Mouse (Mus musculus) kidney, postnatal 36 days (tissue): ENCODE results near the gene Rrnad1.

Experiments
- DNase-seq, 2 experiments: peaks; one replicate each; pipeline ENCODE4 v3.0.0; 2021 to 2022; ENCODE audit warnings: mixed read lengths in 2 of 2

Rrnad1 gene

DNA sequence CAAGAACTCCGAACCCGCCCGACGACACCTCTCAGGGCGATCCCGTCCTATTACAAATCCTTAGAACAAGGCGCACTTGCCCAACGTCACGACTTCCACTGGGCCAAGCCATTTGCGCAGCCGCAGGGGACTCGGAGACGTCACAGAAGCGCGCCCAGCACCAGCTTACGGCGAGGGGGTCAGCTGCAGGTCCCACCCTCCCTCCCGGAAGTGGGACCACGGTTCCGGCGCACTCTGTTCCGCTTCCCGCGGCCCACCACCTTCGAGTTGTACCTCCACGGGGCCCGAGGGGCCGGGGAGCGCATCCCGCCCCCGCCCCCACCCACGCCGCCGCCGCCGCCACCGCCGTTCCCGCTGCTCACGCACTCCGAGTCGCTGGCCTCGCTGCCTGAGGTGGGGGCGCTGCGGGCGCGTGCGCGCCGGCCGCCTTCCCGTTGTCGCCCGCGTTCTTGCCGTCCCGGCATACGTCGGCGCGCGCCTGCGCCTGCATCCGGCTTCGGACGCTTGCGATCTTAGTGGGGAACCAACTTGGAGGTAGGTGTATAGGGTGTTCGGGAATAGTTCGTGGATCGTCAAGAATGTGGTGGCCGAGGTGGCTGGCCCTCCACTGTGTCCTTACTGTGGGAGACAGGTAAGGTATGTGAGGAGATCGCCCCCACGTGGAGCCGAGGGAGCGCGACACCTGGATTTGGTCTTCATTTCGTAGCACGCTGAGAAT, at the start of gene Rrnad1, which contains the start of gene Isg20l2:
Gene Rrnad1, minus strand, starts transcription at position 640 of the 718 bp plus-strand sequence.
Gene Isg20l2, plus strand, starts transcription at position 237 of the 718 bp plus-strand sequence.
- DNase-seq = peak; percentile 98

DNA sequence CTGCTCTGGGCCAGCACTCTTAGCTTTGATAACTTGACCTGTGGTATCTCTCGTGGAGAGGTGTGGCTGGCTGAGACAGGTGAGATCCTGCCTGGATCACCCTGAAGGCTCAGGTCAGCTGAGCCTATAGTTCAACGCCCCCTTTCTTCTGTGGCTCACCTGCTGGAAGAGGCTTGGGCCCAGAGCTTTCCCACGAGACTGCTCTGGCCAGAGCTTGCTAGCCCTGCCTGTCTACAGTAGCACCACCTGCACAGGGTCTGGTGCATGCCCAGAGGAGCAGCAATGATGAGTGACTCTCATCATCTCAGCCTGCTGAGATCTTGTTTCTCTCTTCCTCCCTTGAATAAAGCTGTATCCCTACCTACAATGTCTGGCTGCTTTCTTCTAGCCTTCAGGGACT, 49.6 kb upstream of the Rrnad1 start:
- no peak for DNase-seq

- DNase-seq = no peak
These were observed 49.0 kb upstream of the Rrnad1 start for GRCm38 (mm10) chr3:87979493-87979892.

DNA sequence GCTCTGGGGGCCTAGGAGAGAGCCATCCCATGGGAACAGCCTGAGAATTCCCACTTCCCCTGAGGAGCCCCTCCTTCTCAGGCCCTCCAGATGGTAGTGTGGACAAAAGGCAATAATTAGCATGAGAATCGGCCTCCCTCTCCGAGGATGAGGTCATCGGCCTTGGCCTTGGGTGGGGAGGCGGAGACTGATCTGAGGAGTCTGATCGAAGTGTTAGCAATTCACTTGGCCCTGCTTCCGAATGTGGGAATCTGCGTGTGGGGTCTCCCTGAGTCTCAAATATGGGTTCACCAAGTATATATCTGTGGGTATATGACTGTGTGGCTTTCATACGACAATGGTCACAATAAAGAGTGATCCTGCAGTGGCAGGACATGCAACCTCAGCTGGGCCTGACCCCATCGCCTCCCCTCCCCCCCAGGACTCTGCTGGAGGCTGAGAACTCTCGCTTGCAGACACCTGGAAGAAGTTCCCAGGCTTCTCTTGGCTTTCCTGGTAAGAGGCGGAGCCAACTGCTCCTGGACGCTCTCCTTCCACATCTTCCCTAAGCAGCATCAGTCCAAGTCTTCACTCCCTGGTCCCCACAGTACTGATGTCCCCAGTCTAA, 44.0 kb upstream of the Rrnad1 start:
- no peak for DNase-seq

GRCm38 (mm10) chr3:87973593-87974380, 43.3 kb upstream of the Rrnad1 start:
- no peak for DNase-seq

DNA sequence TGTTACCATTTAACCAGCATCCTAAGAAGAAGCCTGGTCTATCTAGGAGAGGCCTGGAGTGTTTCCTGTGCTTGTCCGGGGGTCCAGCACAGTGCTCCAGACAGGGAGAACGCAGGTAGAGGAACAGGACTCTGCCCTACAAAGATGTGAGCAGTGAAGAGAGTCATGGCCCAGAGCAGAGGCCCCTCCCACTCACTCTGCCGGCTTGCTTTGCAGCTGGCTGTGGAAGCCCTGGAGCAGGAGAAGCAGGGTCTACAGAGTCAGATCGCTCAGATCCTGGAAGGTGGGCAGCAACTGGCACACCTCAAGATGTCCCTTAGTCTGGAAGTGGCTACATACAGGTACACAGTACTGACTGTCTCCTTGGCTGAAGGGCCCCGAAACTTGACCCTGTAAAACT, 42.3 kb upstream of the Rrnad1 start:
- no peak for DNase-seq

- no peak for DNase-seq
These were observed 41.7 kb upstream of the Rrnad1 start for GRCm38 (mm10) chr3:87972203-87972664.

DNA sequence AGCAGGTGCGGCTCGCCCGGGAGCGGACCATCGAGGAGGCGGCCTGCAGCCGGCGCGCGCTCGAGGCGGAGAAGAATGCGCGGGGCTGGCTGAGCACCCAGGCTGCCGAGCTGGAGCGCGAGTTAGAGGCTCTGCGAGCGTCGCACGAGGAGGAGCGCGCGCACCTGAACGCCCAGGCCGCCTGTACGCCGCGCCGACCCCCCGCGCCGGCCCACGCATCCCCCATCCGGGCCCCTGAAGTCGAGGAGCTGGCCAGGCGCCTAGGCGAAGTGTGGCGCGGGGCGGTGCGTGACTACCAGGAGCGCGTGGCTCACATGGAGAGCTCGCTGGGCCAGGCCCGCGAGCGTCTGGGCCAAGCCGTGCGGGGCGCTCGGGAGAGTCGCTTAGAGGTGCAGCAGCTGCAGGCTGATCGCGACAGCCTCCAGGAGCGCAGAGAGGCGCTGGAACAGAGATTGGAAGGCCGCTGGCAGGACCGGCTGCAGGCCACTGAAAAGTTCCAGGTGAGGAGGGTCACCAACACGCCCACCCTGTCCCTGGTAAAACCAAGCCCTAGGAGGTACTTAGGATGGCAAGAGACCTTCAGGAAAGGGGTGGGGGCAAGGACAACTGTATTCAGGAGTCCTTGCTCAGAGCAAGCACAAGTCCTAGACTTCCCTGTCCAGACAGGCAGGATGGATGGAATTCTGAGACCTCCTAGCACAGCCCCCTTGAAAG, 41.1 kb upstream of the Rrnad1 start:
- peak in 1 of 2 experiments; percentile 25 for DNase-seq

GRCm38 (mm10) chr3:87970939-87971488, 40.5 kb upstream of the Rrnad1 start, which contains the start of gene Nes:
Gene Nes (plus strand): TSS chr3:87971078.
- DNase-seq = peak; percentile 70 to 77

DNA sequence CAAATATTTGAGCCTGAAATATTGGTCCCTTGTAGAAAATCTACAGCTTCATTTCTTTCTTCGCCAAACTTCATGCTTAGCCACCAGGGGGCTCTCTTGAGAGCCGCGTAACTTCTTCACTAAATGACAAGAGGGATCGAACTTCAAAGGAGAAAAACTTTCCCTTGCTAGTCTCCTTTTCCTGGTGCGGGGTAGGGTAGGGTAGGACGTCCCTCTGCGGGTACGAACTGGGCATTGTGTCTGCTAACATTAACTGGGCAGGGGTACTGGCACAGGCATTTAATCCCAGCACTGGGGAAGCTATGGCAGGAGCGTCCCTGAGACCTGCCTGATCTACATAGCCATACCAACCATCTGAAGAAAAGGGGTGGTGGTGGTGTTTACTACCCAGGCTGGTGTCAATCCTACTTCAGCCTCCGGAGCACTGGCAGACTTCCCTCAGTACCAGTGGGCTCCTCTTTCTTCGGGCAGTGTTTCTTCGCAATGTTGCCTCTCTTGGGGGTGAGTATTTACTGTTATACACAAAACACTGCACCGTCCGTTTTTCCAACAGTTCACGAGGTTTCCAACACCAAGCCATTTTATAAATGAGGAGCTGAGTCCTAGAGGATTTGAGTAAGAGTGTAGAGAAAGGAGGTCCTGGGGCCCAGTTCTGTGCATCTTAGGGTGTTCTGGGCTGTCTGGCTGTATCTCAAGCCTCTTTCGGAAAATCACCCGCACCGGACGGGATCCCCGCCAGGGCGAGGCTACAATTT, 39.8 kb upstream of the Rrnad1 start:
- DNase-seq = peak; percentile 47 to 78

GRCm38 (mm10) chr3:87960586-87961191, 30.2 kb upstream of the Rrnad1 start:
- peak; percentile 92 to 94 for DNase-seq

GRCm38 (mm10) chr3:87960191-87960585, 29.7 kb upstream of the Rrnad1 start:
- DNase-seq = no peak

DNA sequence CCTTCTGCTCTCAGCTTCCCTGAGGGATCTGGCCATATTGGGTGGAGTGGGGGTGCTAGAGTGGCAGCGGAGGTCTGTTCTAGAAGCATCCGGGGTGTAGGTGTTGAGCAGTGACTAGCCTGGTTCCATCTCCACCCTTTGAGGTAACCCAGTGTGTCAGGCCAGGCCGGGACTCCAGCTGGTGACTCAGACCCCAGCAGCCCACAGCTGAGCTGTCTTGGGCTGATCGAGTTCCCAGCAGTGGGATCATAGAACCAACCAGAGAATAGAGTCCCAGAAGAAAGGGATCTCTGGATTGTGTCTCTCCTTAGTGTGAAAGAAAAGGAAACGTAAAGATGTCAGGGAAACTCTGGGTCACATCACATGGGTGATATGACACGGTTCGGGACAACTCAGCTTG, 28.9 kb upstream of the Rrnad1 start:
- DNase-seq = no peak

DNA sequence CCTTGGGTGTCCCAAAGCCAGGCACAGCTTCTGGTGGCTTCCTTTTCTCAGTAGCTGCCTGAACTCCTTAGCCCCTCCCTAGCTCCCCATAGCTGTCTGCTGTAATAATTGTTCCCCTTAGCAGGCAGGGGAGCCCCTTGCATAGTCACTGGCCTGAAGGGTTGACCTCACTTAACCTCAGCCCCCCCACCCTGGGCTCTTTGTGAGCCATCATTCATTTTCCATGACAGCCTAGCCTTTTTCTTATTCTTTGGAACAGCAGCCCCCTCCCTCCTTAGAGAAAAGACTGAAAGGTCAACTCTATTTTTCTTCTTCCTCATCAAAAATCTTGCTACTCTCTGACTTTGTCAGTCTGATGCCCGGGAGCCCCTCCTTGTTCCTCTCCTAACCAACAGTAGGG, 28.4 kb upstream of the Rrnad1 start:
- no peak for DNase-seq

DNA sequence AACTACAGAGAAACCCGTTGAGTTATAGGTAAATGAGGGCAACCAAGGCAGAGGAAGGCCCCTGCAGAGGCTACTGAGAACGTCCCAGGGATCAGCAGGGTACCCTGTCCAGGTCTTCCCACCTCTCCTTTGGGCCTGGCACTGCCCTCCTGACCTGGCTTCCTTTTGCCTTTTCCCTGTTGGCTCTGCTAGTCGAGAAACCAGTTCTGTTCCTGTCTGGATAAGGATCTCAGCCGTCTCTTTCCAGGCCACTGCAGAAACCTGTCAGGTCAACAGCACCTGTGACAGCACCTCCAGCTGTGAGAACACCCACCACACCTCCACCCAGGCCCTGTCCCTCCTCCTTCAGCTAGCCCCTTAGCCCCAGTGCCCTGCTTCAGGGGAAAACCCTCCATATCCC, 28.0 kb upstream of the Rrnad1 start:
- DNase-seq = peak in 1 of 2 experiments; percentile 24

DNA sequence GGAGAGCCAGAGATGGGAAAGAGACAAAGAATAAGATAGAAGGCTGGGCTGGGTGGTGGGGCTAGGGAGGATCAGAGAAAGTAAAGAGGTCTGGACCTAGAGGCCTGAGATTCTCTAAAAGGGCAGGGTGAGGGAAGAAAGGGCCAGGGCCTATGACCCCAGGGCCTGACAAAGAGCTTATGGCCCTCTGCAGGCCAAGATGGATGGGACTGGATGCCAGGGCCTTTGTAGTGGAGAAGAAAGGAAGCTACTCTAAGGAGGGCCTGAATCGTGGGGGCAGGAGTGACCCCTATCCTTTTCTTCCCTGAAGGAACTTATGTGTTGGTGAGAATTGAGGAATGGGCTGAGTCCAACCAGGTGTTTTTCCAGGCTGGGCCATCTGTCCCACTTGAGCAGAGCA, 27.5 kb upstream of the Rrnad1 start:
- no peak for DNase-seq

DNA sequence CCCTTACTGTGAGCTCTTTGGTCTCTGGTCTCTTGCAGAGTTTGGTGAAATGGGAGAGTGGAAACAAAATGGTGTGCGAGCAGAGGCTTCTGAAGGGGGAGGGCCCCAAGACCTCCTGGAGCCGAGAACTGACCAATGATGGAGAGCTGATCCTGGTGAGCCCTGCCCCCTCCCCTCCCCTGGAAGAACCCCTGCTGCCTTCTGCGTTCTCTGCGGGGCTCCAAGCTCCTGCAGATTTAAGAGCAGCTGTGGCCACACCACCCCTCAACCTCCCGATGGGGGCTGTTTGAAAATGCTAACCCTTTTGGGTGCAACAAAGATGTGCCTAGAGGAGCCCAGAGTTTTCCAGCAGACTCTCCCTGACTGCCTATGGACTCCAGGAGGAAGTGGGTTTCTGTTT, 21.9 kb upstream of the Rrnad1 start:
- peak in 1 of 2 experiments; percentile 15 for DNase-seq

DNA sequence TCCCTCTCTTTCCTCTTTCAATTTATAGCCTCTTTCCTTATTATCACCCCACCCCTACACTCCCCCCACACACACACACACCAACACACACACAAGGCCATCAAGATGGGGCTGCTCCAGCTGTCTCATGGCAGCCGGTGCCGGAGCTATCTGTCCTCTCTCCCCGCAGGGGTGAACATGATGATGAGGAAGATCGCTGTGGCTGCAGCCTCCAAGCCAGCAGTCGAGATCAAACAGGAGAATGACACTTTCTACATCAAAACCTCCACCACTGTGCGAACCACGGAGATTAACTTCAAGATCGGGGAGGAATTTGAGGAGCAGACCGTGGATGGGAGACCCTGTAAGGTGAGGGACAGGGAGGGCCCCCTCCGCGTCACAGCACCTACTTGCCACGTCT, 21.4 kb upstream of the Rrnad1 start:
- DNase-seq = no peak

- DNase-seq = no peak
These were observed 19.5 kb upstream of the Rrnad1 start for GRCm38 (mm10) chr3:87949955-87950515.

GRCm38 (mm10) chr3:87949266-87949954, 18.9 kb upstream of the Rrnad1 start:
- no peak for DNase-seq
